Mouse (Mus musculus) kidney, postnatal 25 days (tissue): ENCODE data around the gene Grb2.

Source experiments
- DNase-seq, 2 experiments: peaks; one replicate each; pipeline ENCODE4 v3.0.0; 2021; ENCODE audit warnings: mixed read lengths in 2 of 2

Grb2 gene

GRCm38 (mm10) chr11:115708209-115708876 lies at the start of gene Grb2:
Gene Grb2 (minus strand): TSS chr11:115708597.
- peak; percentile 98 to 99 for DNase-seq

GRCm38 (mm10) chr11:115753485-115753884 lies 45.1 kb upstream of the Grb2 start:
- peak in 1 of 2 experiments; percentile 25 for DNase-seq

- DNase-seq, result peak in 1 of 2 experiments; percentile 69
Observed at GRCm38 (mm10) chr11:115752653-115753052, 44.3 kb upstream of the Grb2 start.

GRCm38 (mm10) chr11:115751725-115752124 lies 43.3 kb upstream of the Grb2 start:
- DNase-seq, result no peak

- no peak for DNase-seq
Observed at GRCm38 (mm10) chr11:115749834-115750233, 41.4 kb upstream of the Grb2 start.

GRCm38 (mm10) chr11:115747351-115747750 lies 39.0 kb upstream of the Grb2 start:
- no peak for DNase-seq

- peak; percentile 32 to 48 for DNase-seq
Observed at GRCm38 (mm10) chr11:115746762-115747161, 38.4 kb upstream of the Grb2 start.

GRCm38 (mm10) chr11:115746109-115746508 lies 37.7 kb upstream of the Grb2 start:
- no peak for DNase-seq

- no peak for DNase-seq
Observed at GRCm38 (mm10) chr11:115744385-115744784, 36.0 kb upstream of the Grb2 start.

- DNase-seq, result no peak
Observed at GRCm38 (mm10) chr11:115742926-115743325, 34.5 kb upstream of the Grb2 start.

GRCm38 (mm10) chr11:115741070-115741469 lies 32.7 kb upstream of the Grb2 start:
- peak; percentile 49 to 72 for DNase-seq

GRCm38 (mm10) chr11:115738275-115738885 lies 30.0 kb upstream of the Grb2 start:
- peak in 1 of 2 experiments; percentile 39 for DNase-seq

GRCm38 (mm10) chr11:115737608-115738208 lies 29.3 kb upstream of the Grb2 start:
- no peak for DNase-seq

- peak; percentile 72 to 82 for DNase-seq
Observed at GRCm38 (mm10) chr11:115734041-115734686, 25.8 kb upstream of the Grb2 start.

GRCm38 (mm10) chr11:115723231-115723630 lies 14.8 kb upstream of the Grb2 start:
- DNase-seq, result peak in 1 of 2 experiments; percentile 30

- DNase-seq, result peak; percentile 89 to 91
Observed at GRCm38 (mm10) chr11:115722638-115723037, 14.2 kb upstream of the Grb2 start.

- peak in 1 of 2 experiments; percentile 61 for DNase-seq
Observed at GRCm38 (mm10) chr11:115717660-115718390, 9.4 kb upstream of the Grb2 start.

GRCm38 (mm10) chr11:115716410-115717338 lies 8.3 kb upstream of the Grb2 start:
- DNase-seq, result peak; percentile 34 to 68

GRCm38 (mm10) chr11:115714491-115714890 lies 6.1 kb upstream of the Grb2 start:
- DNase-seq, result peak; percentile 67 to 71

- no peak for DNase-seq
Observed at GRCm38 (mm10) chr11:115713447-115713846, 5.0 kb upstream of the Grb2 start.

GRCm38 (mm10) chr11:115712674-115713298 lies 4.4 kb upstream of the Grb2 start:
- no peak for DNase-seq
